Mouse (Mus musculus): ENCODE data around the gene Zfp830. TPM values are rescaled to one million over a fixed set of nuclear protein-coding genes. Genes with fewer than 3 reads are reported as not detected.

The Zfp830 gene
- polyA plus RNA-seq, 1 experiment from 2014 or later, result 27.9 TPM

DNA sequence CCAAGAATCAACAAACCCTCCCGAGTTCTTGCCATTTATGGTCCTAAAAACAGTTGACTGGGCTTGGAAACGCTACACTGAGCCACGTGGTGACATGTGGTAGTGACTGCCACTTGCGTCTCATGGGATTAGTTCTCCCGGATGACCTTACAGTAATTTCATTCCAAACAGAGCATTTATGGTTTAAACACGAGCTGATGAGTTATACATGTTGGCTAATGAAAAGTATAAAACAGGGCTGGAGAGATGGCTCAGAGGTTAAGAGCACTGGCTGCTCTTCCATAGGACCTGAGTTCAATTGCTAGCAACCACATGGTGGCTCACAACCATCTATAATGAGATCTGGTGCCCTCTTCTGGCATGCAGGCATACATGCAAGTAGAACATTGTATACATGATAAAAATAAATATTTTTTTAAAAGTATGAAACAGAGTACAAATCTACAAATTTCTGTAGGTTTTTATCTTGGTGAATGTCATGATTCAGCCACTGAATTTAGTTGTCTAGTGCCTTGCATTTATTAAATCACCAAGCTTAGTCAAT is 1.8 kb upstream of the Zfp830 start:
- H3K4me1 ChIP-seq (ENCODE audit: control insufficient read depth, insufficient read depth, low read depth, low read length), result peaks cover 20% of the 10 kb centered on the region
- H3K4me3 ChIP-seq (ENCODE audit: low read length), result no peak overlapping the region
- H3K27me3 ChIP-seq (replicated peaks; ENCODE audit: control insufficient read depth, insufficient read depth, low read length), result no peaks in the 10 kb centered on the region
- WGBS, result 88% methylated on average over 6 of the region's 6 CpGs
- no peaks in the 10 kb centered on the region for H3K9me3 ChIP-seq (ENCODE audit: control insufficient read depth, low read length)
- no peak overlapping the region for H3K4me2 ChIP-seq (ENCODE audit: low read length)
- H3K9ac ChIP-seq (ENCODE audit: low read depth, low read length), result no peak overlapping the region
- H3K36me3 ChIP-seq (ENCODE audit: control insufficient read depth, insufficient read depth, low read length), result no peaks in the 10 kb centered on the region
- no peak overlapping the region for H3K27ac ChIP-seq (ENCODE audit: low read depth, low read length)
- ATAC-seq, result no peak

DNA sequence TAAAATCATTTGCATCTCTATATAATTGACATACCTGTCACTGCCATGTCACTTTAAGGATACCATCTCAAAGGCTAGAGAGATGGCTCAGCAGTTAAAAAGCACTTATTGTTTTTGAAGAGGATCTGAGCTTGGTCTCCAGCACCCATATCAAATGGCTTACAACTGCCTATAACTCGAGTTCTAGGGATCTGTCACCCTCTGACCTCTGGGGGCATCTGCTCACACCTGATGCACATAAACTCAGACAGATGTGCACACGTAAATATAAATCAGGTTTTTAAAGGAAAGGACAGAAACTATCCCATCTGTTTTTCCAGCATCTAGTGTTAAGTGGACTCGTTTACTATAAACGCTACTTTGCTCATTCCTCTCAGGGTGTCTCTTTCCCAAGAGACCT is 884 bp upstream of the Zfp830 start:
- Histone ChIP-seq H3K4me3 (ENCODE audit: low read length) (peak overlapping the region; percentile 83), H3K9me3 (ENCODE audit: control insufficient read depth, low read length) (no peaks in the 10 kb centered on the region), H3K27ac (ENCODE audit: low read depth, low read length) (peak overlapping the region; percentile 94), H3K27me3 (replicated peaks; ENCODE audit: control insufficient read depth, insufficient read depth, low read length) (no peaks in the 10 kb centered on the region), H3K36me3 (ENCODE audit: control insufficient read depth, insufficient read depth, low read length) (no peaks in the 10 kb centered on the region), H3K9ac (ENCODE audit: low read depth, low read length) (peak overlapping the region; percentile 87), H3K4me2 (ENCODE audit: low read length) (peak overlapping the region; percentile 77), H3K4me1 (ENCODE audit: control insufficient read depth, insufficient read depth, low read depth, low read length) (peaks cover 20% of the 10 kb centered on the region)
- 16% methylated on average over 4 of the region's 4 CpGs for WGBS
- ATAC-seq, result no peak

DNA sequence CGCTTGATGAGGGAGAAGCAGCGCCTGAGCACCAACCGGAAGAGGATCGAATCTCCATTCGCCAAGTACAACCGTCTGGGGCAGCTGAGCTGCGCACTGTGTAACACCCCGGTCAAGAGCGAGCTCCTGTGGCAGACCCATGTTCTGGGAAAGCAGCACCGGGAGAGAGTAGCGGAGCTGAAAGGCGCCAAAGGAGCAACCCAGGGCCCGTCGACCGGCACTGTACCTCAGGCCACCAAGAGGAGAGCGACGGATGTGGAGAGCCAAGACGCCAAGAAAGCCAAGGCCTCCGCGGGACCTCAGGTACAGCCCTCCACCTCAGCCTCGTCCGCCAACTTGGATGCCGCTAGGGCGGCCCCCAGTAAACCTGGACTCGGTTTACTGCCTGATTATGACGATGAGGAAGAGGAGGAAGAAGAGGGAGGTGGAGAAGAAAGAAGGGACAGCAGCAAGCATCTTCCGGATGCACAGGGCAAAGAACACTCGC is 336 bp downstream of the Zfp830 start:
- Histone ChIP-seq H3K4me3 (ENCODE audit: low read length) (peak overlapping the region; percentile 83), H3K4me2 (ENCODE audit: low read length) (peak overlapping the region; percentile 99), H3K27ac (ENCODE audit: low read depth, low read length) (peak overlapping the region; percentile 94), H3K9ac (ENCODE audit: low read depth, low read length) (peak overlapping the region; percentile 87), H3K9me3 (ENCODE audit: control insufficient read depth, low read length) (no peaks in the 10 kb centered on the region), H3K36me3 (ENCODE audit: control insufficient read depth, insufficient read depth, low read length) (no peaks in the 10 kb centered on the region), H3K4me1 (ENCODE audit: control insufficient read depth, insufficient read depth, low read depth, low read length) (peaks cover 20% of the 10 kb centered on the region), H3K27me3 (replicated peaks; ENCODE audit: control insufficient read depth, insufficient read depth, low read length) (no peaks in the 10 kb centered on the region)
- ATAC-seq, result peak; percentile 85
- under 1% methylated on average over 28 of the region's 28 CpGs for WGBS

DNA sequence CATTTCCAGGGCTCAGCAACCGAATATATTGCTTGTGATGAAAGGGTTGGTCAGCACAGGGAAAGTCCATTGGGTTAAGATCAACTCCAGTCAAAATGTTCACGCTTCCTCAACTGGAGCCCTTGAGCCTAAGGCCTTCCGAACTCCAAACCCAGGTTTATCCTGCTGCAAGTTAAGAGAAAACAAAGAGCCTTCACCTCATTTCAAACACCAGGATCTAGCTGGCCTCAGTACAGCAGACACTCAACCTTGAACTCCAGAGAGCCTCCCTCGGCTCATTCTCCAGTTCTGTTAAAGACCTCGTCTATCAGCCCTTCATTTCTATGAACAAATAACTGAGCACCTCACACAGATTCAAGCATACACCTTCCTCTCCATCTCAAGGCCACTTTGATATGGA is 16.0 kb downstream of the Zfp830 start:
- peak overlapping the region; percentile 98 for H3K9ac ChIP-seq (ENCODE audit: low read depth, low read length)
- H3K27me3 ChIP-seq (replicated peaks; ENCODE audit: control insufficient read depth, insufficient read depth, low read length), result no peaks in the 10 kb centered on the region
- WGBS, result 62% methylated on average over 5 of the region's 5 CpGs
- H3K9me3 ChIP-seq (ENCODE audit: control insufficient read depth, low read length), result no peaks in the 10 kb centered on the region
- H3K4me3 ChIP-seq (ENCODE audit: low read length), result peak overlapping the region; percentile 93
- H3K4me1 ChIP-seq (ENCODE audit: control insufficient read depth, insufficient read depth, low read depth, low read length), result peaks cover 14% of the 10 kb centered on the region
- peaks cover 9% of the 10 kb centered on the region for H3K36me3 ChIP-seq (ENCODE audit: control insufficient read depth, insufficient read depth, low read length)
- no peak for ATAC-seq
- no peak overlapping the region for H3K27ac ChIP-seq (ENCODE audit: low read depth, low read length)
- H3K4me2 ChIP-seq (ENCODE audit: low read length), result peak overlapping the region; percentile 76

DNA sequence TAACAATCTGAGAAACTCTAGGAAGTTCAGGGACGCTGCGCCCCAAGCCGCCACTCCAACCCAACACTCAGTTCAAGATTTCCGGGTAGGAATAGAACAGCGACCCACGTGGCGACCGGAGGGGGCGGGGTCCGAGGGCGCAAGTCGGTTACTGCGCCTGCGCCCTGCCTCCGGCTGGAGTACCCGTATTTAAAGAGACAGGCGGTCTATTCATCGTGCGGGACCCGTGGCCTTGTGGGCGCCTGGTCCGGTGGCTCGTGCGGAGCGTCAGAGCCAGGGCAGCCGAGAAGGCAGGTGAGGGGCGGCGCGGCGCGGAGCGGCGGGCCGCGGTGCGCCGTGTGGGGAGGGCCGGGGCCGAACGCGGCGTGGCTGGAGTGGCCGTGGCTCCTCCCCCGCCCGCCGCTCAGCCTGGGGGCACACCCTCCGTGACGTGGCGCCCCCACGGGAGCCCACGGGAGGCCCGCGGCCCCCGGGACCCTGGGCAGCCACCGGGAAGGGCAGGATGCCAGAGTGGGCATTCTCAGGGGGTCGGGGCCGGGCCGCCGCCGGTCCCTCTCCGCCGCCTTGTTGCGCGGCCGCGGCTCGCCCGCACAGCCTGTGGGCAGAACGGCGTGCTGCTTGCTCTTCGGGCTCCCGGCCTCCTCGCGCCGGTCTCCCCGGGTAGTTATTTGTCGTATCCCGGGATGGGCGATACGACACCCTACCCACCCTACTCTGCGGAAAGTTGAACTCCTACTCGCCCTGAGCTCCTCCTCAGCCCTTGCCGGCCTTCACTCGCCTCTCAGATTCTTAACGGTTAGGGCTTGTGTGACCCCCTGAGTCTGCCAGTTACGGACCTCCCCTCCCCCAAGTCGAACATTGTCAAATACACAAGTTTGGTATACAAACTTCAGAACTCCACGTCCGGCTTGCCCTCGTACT is 17.1 kb downstream of the Zfp830 start, which contains the start of gene Lig3:
TSS of gene Lig3 (plus strand) at position 126 of the 921 bp plus-strand sequence.
- WGBS, result under 1% methylated on average over 64 of the region's 90 CpGs
- peak; percentile 97 for ATAC-seq
- H3K27ac ChIP-seq (ENCODE audit: low read depth, low read length), result peak within 1 kb of the TSS; percentile 95
- peak within 1 kb of the TSS; percentile 93 for H3K4me3 ChIP-seq (ENCODE audit: low read length)
- no peaks in the 10 kb centered on the region for H3K27me3 ChIP-seq (replicated peaks; ENCODE audit: control insufficient read depth, insufficient read depth, low read length)
- H3K36me3 ChIP-seq (ENCODE audit: control insufficient read depth, insufficient read depth, low read length), result peaks cover 11% of the 10 kb centered on the region
- H3K4me2 ChIP-seq (ENCODE audit: low read length), result peak within 1 kb of the TSS; percentile 76
- H3K9ac ChIP-seq (ENCODE audit: low read depth, low read length), result peak within 1 kb of the TSS; percentile 98
- peaks cover 14% of the 10 kb centered on the region for H3K4me1 ChIP-seq (ENCODE audit: control insufficient read depth, insufficient read depth, low read depth, low read length)
- H3K9me3 ChIP-seq (ENCODE audit: control insufficient read depth, low read length), result no peaks in the 10 kb centered on the region

DNA sequence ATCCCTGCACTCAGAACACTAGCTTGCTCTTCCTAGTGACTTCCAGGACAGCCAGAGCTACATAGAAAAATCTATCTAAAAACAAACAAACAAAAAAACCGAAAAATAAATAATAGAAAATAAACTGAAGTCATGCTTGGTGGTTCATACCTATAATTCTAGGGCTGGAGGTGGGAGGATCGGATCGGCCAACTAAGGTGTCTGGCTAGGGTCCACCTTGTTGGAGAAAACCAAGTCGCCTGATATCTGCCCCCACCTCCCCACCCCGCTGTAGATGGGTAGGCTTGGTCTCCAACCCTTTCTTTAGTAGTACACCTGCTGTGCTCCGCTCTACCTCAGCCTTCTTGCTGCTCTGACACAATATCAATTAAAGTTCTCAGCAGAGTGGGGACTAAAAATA is 18.1 kb downstream of the Zfp830 start:
- 39% methylated on average over 6 of the region's 6 CpGs for WGBS
- H3K27ac ChIP-seq (ENCODE audit: low read depth, low read length), result no peak overlapping the region
- H3K36me3 ChIP-seq (ENCODE audit: control insufficient read depth, insufficient read depth, low read length), result peaks cover 11% of the 10 kb centered on the region

DNA sequence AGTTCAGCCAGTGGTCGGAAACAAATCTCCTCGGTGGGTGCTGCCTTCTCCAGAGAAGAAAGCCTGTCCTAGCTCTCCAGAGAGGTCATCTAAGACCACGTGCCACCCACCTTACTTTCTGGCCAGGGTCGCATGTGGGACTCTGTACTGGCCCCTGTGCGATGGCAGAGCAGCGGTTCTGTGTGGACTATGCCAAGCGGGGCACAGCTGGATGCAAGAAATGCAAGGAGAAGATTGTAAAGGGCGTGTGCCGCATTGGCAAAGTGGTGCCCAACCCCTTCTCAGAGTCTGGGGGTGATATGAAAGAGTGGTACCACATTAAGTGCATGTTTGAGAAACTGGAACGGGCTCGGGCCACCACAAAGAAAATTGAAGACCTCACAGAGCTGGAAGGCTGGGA is 19.3 kb downstream of the Zfp830 start:
- Histone ChIP-seq H3K4me3 (ENCODE audit: low read length) (no peak overlapping the region), H3K9ac (ENCODE audit: low read depth, low read length) (no peak overlapping the region), H3K27ac (ENCODE audit: low read depth, low read length) (no peak overlapping the region), H3K4me2 (ENCODE audit: low read length) (no peak overlapping the region), H3K9me3 (ENCODE audit: control insufficient read depth, low read length) (no peaks in the 10 kb centered on the region), H3K4me1 (ENCODE audit: control insufficient read depth, insufficient read depth, low read depth, low read length) (peaks cover 14% of the 10 kb centered on the region), H3K27me3 (replicated peaks; ENCODE audit: control insufficient read depth, insufficient read depth, low read length) (no peaks in the 10 kb centered on the region), H3K36me3 (ENCODE audit: control insufficient read depth, insufficient read depth, low read length) (peaks cover 13% of the 10 kb centered on the region)
- 93% methylated on average over 11 of the region's 11 CpGs for WGBS
- ATAC-seq, result no peak

More for the DNA sequence above, 18.1 kb downstream of the Zfp830 start:
- H3K4me3 ChIP-seq (ENCODE audit: low read length), result peak overlapping the region; percentile 93
- peak overlapping the region; percentile 58 for H3K4me2 ChIP-seq (ENCODE audit: low read length)
- no peaks in the 10 kb centered on the region for H3K27me3 ChIP-seq (replicated peaks; ENCODE audit: control insufficient read depth, insufficient read depth, low read length)
- peaks cover 14% of the 10 kb centered on the region for H3K4me1 ChIP-seq (ENCODE audit: control insufficient read depth, insufficient read depth, low read depth, low read length)
- H3K9ac ChIP-seq (ENCODE audit: low read depth, low read length), result peak overlapping the region; percentile 98
- ATAC-seq, result no peak
- H3K9me3 ChIP-seq (ENCODE audit: control insufficient read depth, low read length), result no peaks in the 10 kb centered on the region

DNA sequence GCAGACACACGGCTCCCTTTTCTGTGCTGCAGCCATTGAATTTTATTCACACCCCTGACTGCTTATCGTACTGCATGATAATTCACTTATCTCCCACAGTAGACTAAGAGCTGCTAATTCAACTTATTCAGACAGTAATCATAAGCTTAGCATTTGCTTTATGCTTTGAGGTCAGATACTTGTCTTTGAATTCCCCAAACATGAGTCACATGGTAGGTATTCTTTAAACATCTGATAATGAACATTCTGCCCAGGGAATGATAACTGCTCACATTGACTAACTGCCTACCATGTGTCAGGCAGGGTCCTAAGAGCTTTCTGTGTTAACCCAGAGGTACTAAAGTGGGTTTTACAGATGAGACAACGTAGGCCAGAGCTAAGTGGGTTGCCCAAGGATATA is 42.5 kb downstream of the Zfp830 start:
- no peaks in the 10 kb centered on the region for H3K9me3 ChIP-seq (ENCODE audit: control insufficient read depth, low read length)
- no peak overlapping the region for H3K27ac ChIP-seq (ENCODE audit: low read depth, low read length)
- H3K4me3 ChIP-seq (ENCODE audit: low read length), result no peak overlapping the region
- H3K27me3 ChIP-seq (replicated peaks; ENCODE audit: control insufficient read depth, insufficient read depth, low read length), result no peaks in the 10 kb centered on the region
- no peaks in the 10 kb centered on the region for H3K4me1 ChIP-seq (ENCODE audit: control insufficient read depth, insufficient read depth, low read depth, low read length)
- peaks cover 9% of the 10 kb centered on the region for H3K36me3 ChIP-seq (ENCODE audit: control insufficient read depth, insufficient read depth, low read length)
- H3K9ac ChIP-seq (ENCODE audit: low read depth, low read length), result no peak overlapping the region
- 72% methylated on average over 3 of the region's 3 CpGs for WGBS
- ATAC-seq, result no peak
- H3K4me2 ChIP-seq (ENCODE audit: low read length), result no peak overlapping the region

DNA sequence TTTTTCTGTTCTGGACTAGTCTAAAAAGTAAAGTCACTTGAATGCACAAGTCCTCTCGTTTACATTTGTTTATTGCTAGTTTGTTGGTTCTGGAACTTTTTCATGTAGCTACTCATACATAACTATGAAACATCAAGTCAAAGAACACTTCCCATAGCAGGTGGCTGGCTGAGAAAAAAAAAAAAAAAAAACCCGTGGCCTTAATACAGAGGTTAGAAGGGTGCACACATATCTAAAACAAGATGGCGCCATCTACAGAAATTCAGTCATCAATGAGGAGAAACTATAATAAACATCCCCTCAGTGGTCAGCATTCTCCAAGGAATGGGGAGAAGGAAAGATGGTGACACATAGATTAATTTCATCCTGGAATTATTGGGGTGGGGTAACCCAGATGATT is 43.2 kb downstream of the Zfp830 start:
- H3K36me3 ChIP-seq (ENCODE audit: control insufficient read depth, insufficient read depth, low read length), result peaks cover 4% of the 10 kb centered on the region; the same call in 1 of the 2 replicates
- ATAC-seq, result no peak
- H3K4me2 ChIP-seq (ENCODE audit: low read length), result no peak overlapping the region
- H3K27ac ChIP-seq (ENCODE audit: low read depth, low read length), result no peak overlapping the region
- no peaks in the 10 kb centered on the region; the same call in 1 of the 2 replicates for H3K4me1 ChIP-seq (ENCODE audit: control insufficient read depth, insufficient read depth, low read depth, low read length)
- H3K9me3 ChIP-seq (ENCODE audit: control insufficient read depth, low read length), result no peaks in the 10 kb centered on the region
- no peak overlapping the region for H3K9ac ChIP-seq (ENCODE audit: low read depth, low read length)
- 81% methylated on average over 3 of the region's 3 CpGs for WGBS
- no peak overlapping the region for H3K4me3 ChIP-seq (ENCODE audit: low read length)
- no peaks in the 10 kb centered on the region for H3K27me3 ChIP-seq (replicated peaks; ENCODE audit: control insufficient read depth, insufficient read depth, low read length)
